Mouse (Mus musculus): ENCODE data around the gene Ppp1r21. TPM values are rescaled to one million over a fixed set of nuclear protein-coding genes. Genes with fewer than 3 reads are reported as not detected.

Ppp1r21 gene
- total and polyA plus RNA-seq, 3 experiments = 21.5 to 30.4 (median 27.7) TPM

- Histone ChIP-seq H3K9me3 (replicated peaks; ENCODE audit: low read length) (peaks cover 18% of the 10 kb centered on the region), H3K4me1 (ENCODE audit: control insufficient read depth in 1 of 2, insufficient read depth in 2 of 2) (peaks cover 2 to 15% of the 10 kb centered on the region in 2 experiments; a peak in 3 of 4 replicates), H3K36me3 (replicated peaks in 1 of 2; ENCODE audit: control insufficient read depth in 1 of 2, insufficient read depth in 1 of 2, low read length in 1 of 2) (peaks cover 60 to 76% of the 10 kb centered on the region in 2 experiments), H3K4me3 (replicated peaks in 1 of 3; ENCODE audit: low read depth in 2 of 3, low read length in 2 of 3, poor library complexity in 1 of 3) (no peak overlapping the region), H3K79me2 (replicated peaks; ENCODE audit: control insufficient read depth, extremely low read depth, insufficient read depth, poor library complexity, severe bottlenecking) (no peaks in the 10 kb centered on the region), H3K27ac (ENCODE audit: insufficient read depth, low read depth) (no peak overlapping the region), H3K9ac (ENCODE audit: insufficient read depth, low read depth) (no peak overlapping the region), H3K27me3 (replicated peaks) (no peaks in the 10 kb centered on the region), H3K4me2 (ENCODE audit: insufficient read depth, low read depth, poor library complexity, severe bottlenecking) (no peak overlapping the region)
- dilution Hi-C loops (cut with MboI; ENCODE audit: extremely low pct_ligation_motif_present, extremely low pct_unique_long_range_greater_than_20kb, low sequenced_read_pairs) (no loop called here), in situ Hi-C loops (cut with MboI; ENCODE audit: low pct_ligation_motif_present, low pct_unique_long_range_greater_than_20kb, low sequenced_read_pairs) (no loop called here)
- TF ChIP-seq BHLHE40 (IDR thresholded peaks at IDR 0.05; ENCODE audit: low read depth, low read length) = no peak
- TF ChIP-seq SMC3 (IDR thresholded peaks at IDR 0.05; ENCODE audit: low read depth, low read length) = no peak
- no peak for TF ChIP-seq CHD1 (IDR thresholded peaks at IDR 0.05; ENCODE audit: low read depth, low read length)
- no peak for TF ChIP-seq E2F4 (IDR thresholded peaks at IDR 0.05; ENCODE audit: insufficient replicate concordance, low read depth, low read length)
- TF ChIP-seq MYC (IDR thresholded peaks at IDR 0.05; ENCODE audit: low read depth, low read length) = no peak
- no peak for TF ChIP-seq TBP (conservative IDR thresholded peaks at IDR 0.05; ENCODE audit: low read depth, low read length)
- DNase-seq (ENCODE audit: extremely low read depth) = no peak
Observed at GRCm38 (mm10) chr17:88574811-88575210, 44.9 kb downstream of the Ppp1r21 start.

DNA sequence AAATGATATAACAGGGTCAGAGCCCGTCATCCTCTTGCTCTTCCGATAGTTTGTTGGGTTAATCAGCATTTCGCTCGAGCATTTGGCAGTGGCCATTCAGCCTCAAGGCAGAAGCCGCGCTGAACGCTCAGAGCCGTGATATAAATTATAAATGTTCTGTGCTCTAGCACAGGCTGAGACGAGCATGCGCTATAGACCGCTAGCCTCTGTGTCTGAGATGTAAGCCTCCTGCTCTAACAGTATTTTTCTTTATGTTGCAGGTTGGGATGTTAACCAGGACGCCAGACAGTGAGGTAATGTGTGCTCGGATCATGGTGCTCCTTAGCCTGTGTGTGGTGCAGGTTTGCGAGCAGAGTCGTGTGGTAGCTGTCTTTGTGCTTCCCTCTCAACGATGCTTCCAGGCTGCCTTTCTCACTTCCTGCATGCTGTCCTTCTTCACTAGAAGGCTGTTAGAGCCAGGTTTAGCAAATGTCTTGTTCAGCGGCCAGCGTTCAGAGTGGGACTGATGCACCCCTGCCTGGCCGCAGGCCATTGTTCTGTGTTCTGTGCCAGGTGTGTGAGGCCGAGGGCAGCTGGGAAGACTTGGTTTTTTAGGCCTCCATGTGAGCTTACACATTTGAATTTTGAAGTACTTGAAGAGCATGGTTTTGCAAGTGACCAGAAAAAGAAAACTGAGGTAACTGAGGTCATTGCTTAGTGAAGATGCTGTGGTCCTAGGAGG is 48.8 kb downstream of the Ppp1r21 start:
- TF ChIP-seq CHD1 (IDR thresholded peaks at IDR 0.05; ENCODE audit: low read depth, low read length) = no peak
- no peak for TF ChIP-seq GABPA (IDR thresholded peaks at IDR 0.05; ENCODE audit: insufficient replicate concordance, low read depth, low read length)
- no peak for TF ChIP-seq ZNF384 (IDR thresholded peaks at IDR 0.05; ENCODE audit: low read depth, low read length)
- no peak for TF ChIP-seq BHLHE40 (IDR thresholded peaks at IDR 0.05; ENCODE audit: low read depth, low read length)
- TF ChIP-seq NRF1 (IDR thresholded peaks at IDR 0.05; ENCODE audit: low read depth, low read length) = no peak
- no peak for TF ChIP-seq ZKSCAN1 (IDR thresholded peaks at IDR 0.05; ENCODE audit: borderline replicate concordance, low read depth, low read length)
- TF ChIP-seq MAX (IDR thresholded peaks at IDR 0.05; ENCODE audit: low read length) = no peak
- no peak for TF ChIP-seq RCOR1 (conservative IDR thresholded peaks at IDR 0.05; ENCODE audit: low read depth, low read length)
- no peak for TF ChIP-seq ETS1 (conservative IDR thresholded peaks at IDR 0.05; ENCODE audit: low read depth, low read length)
- H3K79me2 ChIP-seq (replicated peaks; ENCODE audit: control insufficient read depth, extremely low read depth, insufficient read depth, poor library complexity, severe bottlenecking) = no peaks in the 10 kb centered on the region
- in situ Hi-C loops (cut with MboI; ENCODE audit: low pct_ligation_motif_present, low pct_unique_long_range_greater_than_20kb, low sequenced_read_pairs) = no loop called here

More for the DNA sequence above, 48.8 kb downstream of the Ppp1r21 start:
- Histone ChIP-seq H3K27me3 (replicated peaks) (no peaks in the 10 kb centered on the region), H3K36me3 (replicated peaks in 1 of 2; ENCODE audit: control insufficient read depth in 1 of 2, insufficient read depth in 1 of 2, low read length in 1 of 2) (peaks cover 54 to 64% of the 10 kb centered on the region in 2 experiments), H3K27ac (ENCODE audit: insufficient read depth, low read depth) (0 out of 2 replicates have a peak overlapping the region, but pooled peaks have one; percentile 9), H3K4me3 (replicated peaks in 1 of 3; ENCODE audit: low read depth in 2 of 3, low read length in 2 of 3, poor library complexity in 1 of 3) (no peak overlapping the region), H3K9ac (ENCODE audit: insufficient read depth, low read depth) (no peak overlapping the region), H3K4me1 (ENCODE audit: control insufficient read depth in 1 of 2, insufficient read depth in 2 of 2) (peaks cover 21 to 50% of the 10 kb centered on the region in 2 experiments), H3K9me3 (replicated peaks; ENCODE audit: low read length) (peaks cover 10% of the 10 kb centered on the region), H3K4me2 (ENCODE audit: insufficient read depth, low read depth, poor library complexity, severe bottlenecking) (no peak overlapping the region)
- no peak for DNase-seq (ENCODE audit: extremely low read depth)
- dilution Hi-C loops (cut with MboI; ENCODE audit: extremely low pct_ligation_motif_present, extremely low pct_unique_long_range_greater_than_20kb, low sequenced_read_pairs) = no loop called here

Data from CH12.LX (cell line).